Mouse (Mus musculus) G1E (cell line): ENCODE data around the gene AF067061. TPM values are rescaled to one million over a fixed set of nuclear protein-coding genes. Genes with fewer than 3 reads are reported as not detected.

Experiments
- ATAC-seq: 2 replicates; pipeline ENCODE4 v1.8.0; 2016; ENCODE audit warnings: mild to moderate bottlenecking; ENCODE audit not compliant: insufficient number of reproducible peaks, poor library complexity, low FRiP score, severe bottlenecking; ENCODE audit errors: extremely low read depth
- DNase-seq: peaks from one replicate; pipeline ENCODE4 v3.0.0; 2012; ENCODE audit warnings: low spot score
- H3K27me3 ChIP-seq: 2 replicates; pipeline ENCODE4 v1.6.1; 2012; ENCODE audit warnings: mild to moderate bottlenecking, low read length, inconsistent platforms; ENCODE audit not compliant: insufficient read depth
- H3K36me3 ChIP-seq: replicated peaks from 2 replicates; pipeline ENCODE3; 2012; ENCODE audit warnings: mild to moderate bottlenecking, inconsistent platforms
- H3K4me1 ChIP-seq: 2 replicates; pipeline ENCODE4 v1.6.1; 2012; ENCODE audit warnings: low read depth, low read length, inconsistent platforms, mixed read lengths; ENCODE audit not compliant: insufficient read depth
- H3K4me3 ChIP-seq: 2 replicates; pipeline ENCODE4 v1.5.1; 2012; ENCODE audit warnings: low read depth, mild to moderate bottlenecking, inconsistent platforms, low read length, moderate library complexity, mixed read lengths
- H3K9me3 ChIP-seq: replicated peaks from 2 replicates; pipeline ENCODE4 v1.6.1; 2012; ENCODE audit warnings: inconsistent platforms
- CTCF ChIP-seq: IDR thresholded peaks from 2 replicates; pipeline ENCODE4 v1.5.1; 2012; ENCODE audit warnings: low read depth, low read length, inconsistent platforms, mixed read lengths
- GATA1 ChIP-seq: IDR thresholded peaks from 2 replicates; pipeline ENCODE4 v1.6.1; 2012; ENCODE audit warnings: borderline replicate concordance, low read length, inconsistent platforms, mixed read lengths
- GATA2 ChIP-seq: IDR thresholded peaks from 2 replicates; pipeline ENCODE4 v1.6.1; 2012; ENCODE audit warnings: low read depth, low read length, inconsistent platforms, borderline replicate concordance
- POLR2AphosphoS5 ChIP-seq: IDR thresholded peaks from 2 replicates; pipeline ENCODE4 v1.6.1; 2012; ENCODE audit warnings: low read depth, low read length, inconsistent platforms; ENCODE audit not compliant: insufficient replicate concordance
- TAL1 ChIP-seq: conservative IDR thresholded peaks from 2 replicates; pipeline ENCODE4 v1.6.1; 2012; ENCODE audit warnings: low read depth, low read length, inconsistent platforms, mixed read lengths
- polyA plus RNA-seq: library from polyadenylated mRNA; stranded (reverse); fragments of >175 nt; gene quantifications from 2 replicates; pipeline ENCODE4 v1.2.3, GENCODE M21; 2012
- total RNA-seq, 2 experiments: library from RNA; stranded (forward) in 1 of 2; stranded (reverse) in 1 of 2; fragments of 200-1000 nt in 1 of 2; fragments of >200 nt in 1 of 2; fragmentation: Nextera tagmentation in 1 of 2; gene quantifications; 2 replicates each; pipeline ENCODE4 v1.2.3; 2014 to 2017

Gene AF067061
- total and polyA plus RNA-seq, 3 experiments = 0.66 TPM; not detected in 2

DNA sequence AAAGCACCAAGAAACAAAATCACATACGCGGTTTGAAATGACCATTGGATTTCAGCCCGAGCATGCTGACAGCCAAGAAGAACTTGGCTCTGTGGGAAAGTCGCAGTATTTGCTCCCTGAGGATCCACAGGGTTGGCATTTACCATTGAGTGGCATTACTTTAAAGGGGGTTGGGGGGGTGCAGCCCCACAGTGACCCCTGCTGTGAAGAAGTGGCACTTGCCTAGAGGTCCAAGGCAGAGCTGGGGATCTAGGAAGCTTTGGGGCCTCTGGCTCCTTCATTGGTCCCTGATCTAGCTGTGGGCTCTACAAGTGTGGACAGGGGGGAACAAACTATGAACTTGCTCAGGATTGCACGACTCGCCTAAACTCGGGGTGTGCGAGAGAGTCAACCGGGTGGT, 15.9 kb downstream of the AF067061 start:
- no peak for ATAC-seq
- TF ChIP-seq GATA2 = no peak
- no peak for TF ChIP-seq TAL1
- no peak for TF ChIP-seq POLR2AphosphoS5
- no peak for TF ChIP-seq GATA1
- TF ChIP-seq CTCF = no peak
- no peaks in the 10 kb centered on the region for H3K9me3 ChIP-seq
- H3K4me1 ChIP-seq = no peaks in the 10 kb centered on the region
- DNase-seq = no peak
- no peaks in the 10 kb centered on the region for H3K27me3 ChIP-seq
- H3K4me3 ChIP-seq = no peak overlapping the region
- H3K36me3 ChIP-seq = no peaks in the 10 kb centered on the region

DNA sequence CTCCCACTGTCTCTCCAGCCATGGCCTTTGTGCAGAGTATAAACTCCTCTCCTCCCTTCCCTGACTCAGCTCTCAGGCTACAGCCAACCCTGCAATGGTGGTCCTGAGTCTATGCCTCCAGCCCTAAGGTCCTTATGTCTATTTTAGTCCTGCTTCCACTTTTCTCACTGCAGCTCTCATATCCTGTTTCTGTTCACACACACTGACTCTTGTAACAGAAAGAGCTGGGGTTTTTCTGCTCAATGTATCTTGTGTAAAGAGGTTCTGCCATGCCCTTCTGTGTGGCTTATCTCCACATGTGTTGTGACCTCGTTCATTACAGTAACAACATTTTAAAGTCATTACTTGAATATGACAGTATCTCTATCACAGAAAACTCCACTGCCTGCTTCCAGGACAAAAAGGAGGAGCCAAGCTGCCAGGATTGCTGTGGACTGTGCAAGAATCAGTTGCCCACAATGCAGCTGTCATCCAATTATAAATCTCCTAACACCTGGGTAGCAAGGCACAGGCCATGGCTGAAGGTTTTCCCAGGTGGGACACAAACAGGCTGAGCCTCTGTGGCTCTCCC, 36.5 kb downstream of the AF067061 start:
- H3K4me1 ChIP-seq = no peaks in the 10 kb centered on the region
- H3K4me3 ChIP-seq = no peak overlapping the region
- DNase-seq (no peak), ATAC-seq (no peak)
- TF ChIP-seq GATA1 (no peak), POLR2AphosphoS5 (no peak), CTCF (no peak), TAL1 (no peak), GATA2 (no peak)
- H3K27me3 ChIP-seq = no peaks in the 10 kb centered on the region
- H3K9me3 ChIP-seq = no peaks in the 10 kb centered on the region
- no peaks in the 10 kb centered on the region for H3K36me3 ChIP-seq

DNA sequence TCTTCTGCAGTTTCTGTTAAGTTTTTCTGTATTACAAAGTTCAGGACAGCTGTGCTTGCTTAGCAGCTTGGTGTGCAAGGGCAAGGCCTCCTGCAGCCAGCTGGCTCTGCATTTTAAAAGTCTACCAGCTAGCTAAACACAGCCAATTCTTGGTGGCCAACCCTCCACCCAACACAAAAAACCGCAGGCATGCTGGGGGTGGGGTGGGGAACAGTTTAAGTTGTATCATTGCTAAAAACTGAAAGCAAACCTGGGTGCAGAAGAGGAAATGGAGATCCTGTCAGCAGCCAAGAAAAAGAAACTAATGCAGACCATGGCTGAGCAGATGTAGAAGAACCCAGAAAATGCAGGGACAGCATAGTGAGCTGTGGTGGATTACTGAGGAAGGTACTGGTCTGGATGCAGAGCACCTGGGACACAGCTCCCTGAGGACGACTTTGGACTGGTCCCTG, 37.1 kb downstream of the AF067061 start, which contains the start of gene BC147527:
Gene BC147527, plus strand, starts transcription at position 402 of the 452 bp plus-strand sequence.
- Histone ChIP-seq H3K36me3 (no peaks in the 10 kb centered on the region), H3K4me3 (no peak within 1 kb of the TSS), H3K4me1 (no peaks in the 10 kb centered on the region), H3K9me3 (no peaks in the 10 kb centered on the region), H3K27me3 (no peaks in the 10 kb centered on the region)
- TF ChIP-seq POLR2AphosphoS5 (no peak), GATA2 (no peak), GATA1 (no peak), TAL1 (no peak), CTCF (no peak)
- DNase-seq (no peak), ATAC-seq (no peak)

DNA sequence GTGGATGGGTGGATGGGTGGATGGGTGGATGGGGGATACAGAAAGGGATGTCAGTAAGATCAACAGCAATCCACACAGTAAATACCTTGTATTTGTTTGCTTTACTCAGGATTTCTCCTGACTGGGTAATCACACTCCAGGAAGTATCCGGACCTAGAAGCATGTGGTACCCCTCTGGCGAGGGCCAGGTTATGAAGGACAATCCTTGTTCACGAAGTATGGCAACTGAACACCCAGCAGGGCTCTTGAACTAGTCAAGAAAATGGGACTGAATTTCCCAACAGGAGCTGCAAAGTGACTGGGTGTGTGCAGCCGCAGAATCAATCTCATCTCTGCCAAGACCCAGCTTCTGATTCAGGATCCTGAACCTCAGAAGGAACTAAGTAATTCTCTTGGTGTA, 37.9 kb downstream of the AF067061 start:
- no peaks in the 10 kb centered on the region for H3K36me3 ChIP-seq
- H3K4me1 ChIP-seq = no peaks in the 10 kb centered on the region
- ATAC-seq (no peak), DNase-seq (no peak)
- no peaks in the 10 kb centered on the region for H3K27me3 ChIP-seq
- TF ChIP-seq GATA1 (no peak), GATA2 (no peak), POLR2AphosphoS5 (no peak), TAL1 (no peak), CTCF (no peak)
- H3K9me3 ChIP-seq = no peaks in the 10 kb centered on the region
- no peak overlapping the region for H3K4me3 ChIP-seq

DNA sequence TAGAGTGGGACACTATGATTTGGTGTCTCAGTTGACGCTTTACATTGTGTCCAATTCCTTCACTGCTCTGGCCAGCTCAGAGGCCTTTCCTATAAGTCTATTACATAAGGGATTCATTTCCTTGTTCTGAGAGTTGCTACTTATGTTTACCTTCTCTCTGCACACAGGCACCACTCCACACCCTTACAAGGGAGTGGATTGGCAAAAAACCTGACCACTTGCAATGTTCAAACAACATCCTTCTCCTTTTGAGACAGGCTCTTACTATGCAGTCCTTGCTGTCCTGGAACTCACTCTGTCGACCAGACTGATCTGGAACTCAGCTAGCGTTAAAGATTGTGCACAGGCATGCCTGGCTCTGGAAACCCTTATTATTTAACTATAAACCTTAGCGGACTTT, 47.8 kb downstream of the AF067061 start:
- Histone ChIP-seq H3K27me3 (no peaks in the 10 kb centered on the region), H3K4me3 (no peak overlapping the region), H3K36me3 (no peaks in the 10 kb centered on the region), H3K9me3 (no peaks in the 10 kb centered on the region), H3K4me1 (no peaks in the 10 kb centered on the region)
- no peak for TF ChIP-seq GATA1
- TF ChIP-seq POLR2AphosphoS5 = no peak
- TF ChIP-seq CTCF = no peak
- no peak for TF ChIP-seq GATA2
- no peak for TF ChIP-seq TAL1
- no peak for ATAC-seq
- no peak for DNase-seq

DNA sequence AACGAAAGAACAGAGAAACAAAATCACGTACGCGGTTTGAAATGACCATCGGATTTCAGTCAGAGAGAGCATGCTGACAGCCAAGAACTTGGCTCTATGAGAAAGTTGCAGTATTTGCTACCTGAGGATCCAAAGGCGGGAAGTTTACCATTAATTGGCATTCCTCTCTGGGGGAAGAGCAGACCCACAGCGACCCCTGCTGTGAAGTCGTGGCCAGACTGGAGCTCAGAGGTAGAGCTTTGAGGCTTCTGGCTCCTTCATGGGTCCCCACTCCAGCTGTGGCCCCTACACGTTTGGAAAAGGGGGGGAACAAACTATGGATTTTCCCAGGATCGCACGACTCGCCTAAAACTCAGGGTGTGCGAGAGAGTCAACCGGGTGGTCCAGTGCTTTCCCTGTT, 50.7 kb downstream of the AF067061 start:
- Histone ChIP-seq H3K9me3 (no peaks in the 10 kb centered on the region), H3K4me1 (no peaks in the 10 kb centered on the region), H3K36me3 (no peaks in the 10 kb centered on the region), H3K4me3 (no peak overlapping the region), H3K27me3 (no peaks in the 10 kb centered on the region)
- ATAC-seq (no peak; the same call in 1 of the 2 replicates), DNase-seq (no peak)
- no peak for TF ChIP-seq TAL1
- no peak for TF ChIP-seq GATA2

Other genes starting within 250 kb of the AF067061 start
- not detected in 2 replicates for gene Gm36079, start 236.1 kb upstream of the AF067061 start, total RNA-seq (2014; fragmentation: Nextera tagmentation)
- 0.35 and 1.7 TPM in 2 replicates for gene Gm36079, start 236.1 kb upstream of the AF067061 start, total RNA-seq (2017)
- not detected in 2 replicates for gene Gm36079, start 236.1 kb upstream of the AF067061 start, polyA plus RNA-seq
- gene Gm21188, start 210.9 kb upstream of the AF067061 start, total RNA-seq (2014; fragmentation: Nextera tagmentation) = not detected in 2 replicates
- gene Gm21188, start 210.9 kb upstream of the AF067061 start, total RNA-seq (2017) = 0.27 and 0.70 TPM in 2 replicates
- 0.02 TPM in 1 of 2 replicates, not detected in the other for gene Gm21188, start 210.9 kb upstream of the AF067061 start, polyA plus RNA-seq
- not detected in 2 replicates for gene Gm20767, start 122.9 kb upstream of the AF067061 start, total RNA-seq (2014; fragmentation: Nextera tagmentation)
- gene Gm20767, start 122.9 kb upstream of the AF067061 start, total RNA-seq (2017) = 0.41 TPM in 1 of 2 replicates, not detected in the other
- not detected in 2 replicates for gene Gm20767, start 122.9 kb upstream of the AF067061 start, polyA plus RNA-seq
- gene Gm21818, start 90.7 kb upstream of the AF067061 start, total RNA-seq (2014; fragmentation: Nextera tagmentation) = not detected in 2 replicates
- not detected in 2 replicates for gene Gm21818, start 90.7 kb upstream of the AF067061 start, total RNA-seq (2017)
- not detected in 2 replicates for gene Gm21818, start 90.7 kb upstream of the AF067061 start, polyA plus RNA-seq
- gene Gm21762, start 47.2 kb upstream of the AF067061 start, total RNA-seq (2014; fragmentation: Nextera tagmentation) = not detected in 2 replicates
- gene Gm21762, start 47.2 kb upstream of the AF067061 start, total RNA-seq (2017) = not detected in 2 replicates
- gene Gm21762, start 47.2 kb upstream of the AF067061 start, polyA plus RNA-seq = not detected in 2 replicates
- not detected in 2 replicates for gene Gm21731, start 24.0 kb upstream of the AF067061 start, total RNA-seq (2014; fragmentation: Nextera tagmentation)
- not detected in 2 replicates for gene Gm21731, start 24.0 kb upstream of the AF067061 start, total RNA-seq (2017)
- gene Gm21731, start 24.0 kb upstream of the AF067061 start, polyA plus RNA-seq = not detected in 2 replicates
- not detected in 2 replicates for gene BC147527, start 37.3 kb downstream of the AF067061 start, total RNA-seq (2014; fragmentation: Nextera tagmentation)
- gene BC147527, start 37.3 kb downstream of the AF067061 start, total RNA-seq (2017) = not detected in 2 replicates
- not detected in 2 replicates for gene BC147527, start 37.3 kb downstream of the AF067061 start, polyA plus RNA-seq
- not detected in 2 replicates for gene Tcstv3, start 53.8 kb downstream of the AF067061 start, total RNA-seq (2014; fragmentation: Nextera tagmentation)
- gene Tcstv3, start 53.8 kb downstream of the AF067061 start, total RNA-seq (2017) = 0.33 TPM in 1 of 2 replicates, not detected in the other
- gene Tcstv3, start 53.8 kb downstream of the AF067061 start, polyA plus RNA-seq = not detected in 2 replicates